Mouse (Mus musculus) embryo, embryonic 10 days (tissue): ENCODE results near the gene Cutal.
A peak's percentile ranks its signal among the peaks of the same experiment; 100 is the strongest.
"Not testable (repeated sequence)": the region's sequence is repeated elsewhere in the genome, so short reads cannot be mapped to it uniquely, and the experiment has no call there.

Source experiments
- DNase-seq: peaks from one replicate; pipeline ENCODE4 v3.0.0-alpha.2; 2015; ENCODE audit warnings: low spot score

The Cutal gene

GRCm38 (mm10) chr2:34874271-34874670, at the start of gene Cutal:
TSS of gene Cutal (plus strand) at chr2:34874396.
- DNase-seq: no peak

GRCm38 (mm10) chr2:34825827-34826459, 48.3 kb upstream of the Cutal start, which contains the start of gene Fbxw2:
TSS of gene Fbxw2 (minus strand) at chr2:34826311.
- peak; percentile 97 for DNase-seq

- peak; percentile 28 for DNase-seq
Measured at GRCm38 (mm10) chr2:34826460-34827231, 47.5 kb upstream of the Cutal start.

- DNase-seq: no peak
Measured at GRCm38 (mm10) chr2:34827591-34827990, 46.6 kb upstream of the Cutal start.

GRCm38 (mm10) chr2:34828026-34828425, 46.2 kb upstream of the Cutal start:
- DNase-seq: no peak

GRCm38 (mm10) chr2:34830066-34830465, 44.1 kb upstream of the Cutal start:
- DNase-seq: not testable (repeated sequence)

- DNase-seq: not testable (repeated sequence)
Measured at GRCm38 (mm10) chr2:34832766-34833457, 41.3 kb upstream of the Cutal start, which contains the start of gene Gm34653. TSS of gene Gm34653 (plus strand) at chr2:34833007.

GRCm38 (mm10) chr2:34833624-34834023, 40.6 kb upstream of the Cutal start:
- DNase-seq: no peak

- no peak for DNase-seq
Measured at GRCm38 (mm10) chr2:34835669-34836068, 38.5 kb upstream of the Cutal start.

- not testable (repeated sequence) for DNase-seq
Measured at GRCm38 (mm10) chr2:34840143-34840542, 34.1 kb upstream of the Cutal start.

- no peak for DNase-seq
Measured at GRCm38 (mm10) chr2:34841706-34842105, 32.5 kb upstream of the Cutal start.

- DNase-seq: no peak
Measured at GRCm38 (mm10) chr2:34843211-34843939, 30.8 kb upstream of the Cutal start.

GRCm38 (mm10) chr2:34847702-34848101, 26.5 kb upstream of the Cutal start:
- no peak for DNase-seq

GRCm38 (mm10) chr2:34855265-34855664, 18.9 kb upstream of the Cutal start:
- no peak for DNase-seq

- DNase-seq: no peak
Measured at GRCm38 (mm10) chr2:34857728-34858127, 16.5 kb upstream of the Cutal start.

GRCm38 (mm10) chr2:34869680-34870079, 4.5 kb upstream of the Cutal start:
- DNase-seq: peak; percentile 29

- peak; percentile 100 for DNase-seq
Measured at GRCm38 (mm10) chr2:34870520-34871474, 3.4 kb upstream of the Cutal start.

- no peak for DNase-seq
Measured at GRCm38 (mm10) chr2:34874816-34875345, 685 bp downstream of the Cutal start, which contains the start of gene Psmd5. TSS of gene Psmd5 (minus strand) at chr2:34874968.

GRCm38 (mm10) chr2:34880054-34880453, 5.9 kb downstream of the Cutal start:
- DNase-seq: no peak

- DNase-seq: no peak
Measured at GRCm38 (mm10) chr2:34882757-34883156, 8.6 kb downstream of the Cutal start.
